Mouse (Mus musculus) cerebellum, adult 8-10 months (tissue): ENCODE measurements around the gene Trub1.

Source experiments
- DNase-seq: peaks from one replicate; pipeline ENCODE4 v3.0.0; 2022

Gene Trub1

DNA sequence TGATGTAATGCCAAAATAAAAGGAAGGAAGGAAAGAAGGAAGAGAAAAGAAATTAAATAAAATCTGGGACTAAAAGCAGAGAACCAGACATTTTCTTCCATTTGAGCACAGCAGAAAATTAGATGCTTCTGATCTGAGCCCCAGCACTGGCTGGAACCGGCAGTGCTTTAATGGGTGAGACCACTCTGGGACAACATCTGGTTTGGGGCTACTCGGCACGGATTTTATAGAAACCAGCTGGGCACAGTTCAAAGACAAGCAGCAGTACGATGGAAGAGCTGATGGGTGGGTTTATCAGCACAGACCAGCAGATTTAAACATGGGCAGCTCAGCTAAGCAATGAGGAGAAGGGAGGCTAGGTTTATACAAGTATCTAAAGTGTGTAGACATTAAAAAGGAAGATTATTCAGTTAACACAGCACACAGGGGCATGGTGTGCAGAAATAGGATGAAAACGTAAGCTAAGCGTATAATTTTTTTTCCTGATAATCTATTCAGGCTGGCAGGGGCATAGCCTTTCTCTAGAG lies 46.2 kb downstream of the Trub1 start:
- DNase-seq, result no peak

DNA sequence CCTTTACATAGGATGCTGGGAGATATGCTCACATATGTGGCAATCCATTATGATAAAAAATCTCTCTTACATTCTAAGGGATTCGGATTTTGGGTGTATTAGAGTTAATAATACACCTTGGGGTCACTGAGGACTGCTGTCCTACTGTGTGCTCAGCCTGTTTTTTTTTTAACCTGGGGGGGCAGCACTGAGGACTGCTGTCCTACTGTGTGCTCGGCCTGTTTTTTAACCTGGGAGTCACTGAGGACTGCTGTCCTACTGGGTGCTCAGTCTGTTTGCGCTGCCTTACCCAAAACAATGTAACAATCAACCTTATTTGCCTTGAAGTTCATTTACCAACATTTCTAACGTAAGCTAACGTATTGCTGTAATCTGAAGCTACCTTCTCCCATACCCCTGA lies 47.5 kb downstream of the Trub1 start:
- no peak for DNase-seq

DNA sequence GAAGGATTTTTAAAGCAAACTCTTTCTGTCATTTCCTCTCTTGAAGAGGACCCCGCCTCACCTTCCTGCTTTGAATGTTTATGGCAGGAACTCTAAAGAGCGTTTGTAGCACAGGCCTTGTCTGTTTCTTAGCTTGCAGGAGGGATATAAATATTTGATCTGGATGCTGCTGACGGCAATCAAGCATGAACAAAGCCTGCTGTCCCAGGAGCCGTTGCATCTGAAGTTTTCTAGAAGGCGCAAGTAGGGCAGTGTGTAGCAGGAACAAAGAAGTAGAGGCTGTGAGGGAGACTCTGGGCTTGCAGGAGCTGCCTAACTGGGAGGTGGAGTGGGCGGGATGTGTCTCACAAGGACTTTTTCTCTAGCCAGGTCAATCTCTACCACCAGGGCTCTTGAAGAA lies 50.4 kb downstream of the Trub1 start:
- no peak for DNase-seq

DNA sequence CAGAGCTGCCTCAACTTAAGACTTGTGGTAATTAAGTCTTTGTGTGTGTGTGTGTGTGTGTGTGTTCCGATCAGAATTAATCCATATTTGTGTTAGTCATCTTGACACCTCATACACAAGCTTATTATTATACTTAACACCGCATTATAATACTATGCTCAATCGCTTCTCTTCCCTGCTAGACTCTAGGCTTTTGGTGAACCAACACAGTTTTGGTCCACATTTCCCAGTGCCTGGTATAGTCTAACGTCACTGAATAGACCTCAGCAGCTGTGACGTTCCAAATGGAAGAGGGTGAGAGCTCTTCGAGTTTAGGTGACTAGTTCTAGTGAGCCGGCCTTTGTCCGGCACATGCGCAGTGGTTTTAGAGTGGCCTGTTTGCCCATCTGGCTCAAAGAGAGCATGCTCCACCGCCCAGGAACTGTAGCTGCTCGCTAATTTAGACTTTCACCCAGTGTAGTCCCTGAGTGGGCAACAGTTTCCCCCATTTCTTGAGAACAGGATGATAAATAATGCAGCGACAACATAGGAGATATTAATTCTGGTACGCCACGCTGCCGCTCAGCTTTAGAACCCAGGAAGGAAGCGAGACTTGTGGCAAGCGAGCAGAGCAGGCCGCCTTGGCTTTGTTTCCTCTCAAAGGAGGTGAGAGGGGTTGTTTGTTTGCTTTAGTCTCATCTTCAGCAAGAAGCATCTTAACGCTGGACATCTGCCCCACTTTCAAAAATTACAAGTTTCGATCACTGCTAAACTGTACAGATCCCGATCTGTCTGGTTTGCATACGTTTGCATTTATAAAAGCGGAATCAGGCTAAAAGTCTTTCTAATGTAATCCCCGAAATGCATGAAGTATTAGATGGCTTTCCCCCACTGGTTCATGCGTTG lies 52.6 kb downstream of the Trub1 start:
- no peak for DNase-seq

DNA sequence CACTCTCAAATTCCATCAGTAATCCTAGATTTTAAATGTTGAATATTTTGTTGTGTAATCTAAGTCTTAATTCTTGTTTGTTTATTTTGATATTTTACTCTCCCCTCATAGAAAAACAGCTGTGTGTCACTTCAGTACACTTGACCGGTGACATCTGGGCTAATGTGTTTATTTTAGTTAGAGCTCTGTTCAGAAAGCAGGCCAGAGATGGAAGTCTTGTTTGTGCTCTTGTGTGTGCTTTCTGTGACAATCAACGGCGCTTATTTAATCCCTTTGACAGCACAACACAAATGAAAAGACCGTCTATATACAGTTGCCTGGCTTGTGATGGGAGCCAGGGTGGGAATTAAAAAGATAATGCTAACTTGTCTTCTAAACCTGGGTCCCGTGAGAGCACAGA lies 53.9 kb downstream of the Trub1 start:
- DNase-seq, result no peak

DNA sequence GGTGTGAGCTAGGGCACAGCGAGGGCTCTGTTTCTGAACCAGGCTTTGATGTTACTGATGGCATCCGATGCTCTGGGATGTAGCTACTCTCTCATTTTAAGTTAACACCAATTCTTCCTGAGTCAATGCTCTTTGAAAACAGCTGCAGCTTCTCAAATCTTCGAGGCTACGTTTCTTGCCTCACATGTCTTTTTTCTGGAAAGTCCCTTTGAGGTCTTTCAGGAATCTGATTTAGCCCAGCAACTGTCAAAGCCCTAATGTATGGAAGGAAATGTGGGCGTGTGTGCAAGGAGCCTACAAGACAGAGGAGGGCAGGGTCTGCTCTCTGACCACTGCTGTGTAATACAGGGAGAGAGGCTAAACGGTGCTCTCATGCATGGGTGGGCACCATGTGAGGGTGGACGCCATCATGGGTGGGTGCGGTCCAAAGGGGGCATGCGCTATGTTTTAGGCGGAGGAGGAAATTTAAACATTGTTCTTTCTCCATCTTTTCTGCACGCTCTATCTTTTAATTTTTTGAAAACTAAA lies 55.6 kb downstream of the Trub1 start:
- DNase-seq, result no peak

DNA sequence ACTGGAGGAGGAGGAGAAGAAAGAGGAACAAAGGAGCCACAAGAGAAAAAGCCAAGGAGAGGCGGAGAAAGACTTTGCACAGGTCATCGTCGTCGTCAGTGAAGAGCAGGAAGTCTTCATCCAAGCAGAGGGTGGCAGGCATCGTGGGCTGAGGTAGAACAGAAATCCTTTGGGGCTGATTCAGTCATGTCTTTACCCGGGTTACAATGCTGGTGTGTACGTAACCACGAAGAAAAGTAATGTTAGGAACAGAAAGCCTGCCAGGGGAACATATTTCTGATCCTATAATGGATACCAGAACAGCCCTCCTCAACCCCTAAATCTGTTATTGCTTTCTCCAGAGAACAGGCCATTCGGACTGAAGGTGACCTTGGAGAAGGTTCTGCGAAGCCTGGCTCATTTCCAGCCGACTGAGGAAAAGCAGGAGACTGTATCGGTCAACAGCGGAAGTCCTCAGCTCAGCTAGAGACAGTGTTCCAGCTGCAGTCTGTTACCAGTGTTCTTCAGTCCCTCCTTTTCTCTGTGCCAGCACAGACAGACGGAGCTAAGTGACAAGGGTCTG lies 57.1 kb downstream of the Trub1 start:
- no peak for DNase-seq

DNA sequence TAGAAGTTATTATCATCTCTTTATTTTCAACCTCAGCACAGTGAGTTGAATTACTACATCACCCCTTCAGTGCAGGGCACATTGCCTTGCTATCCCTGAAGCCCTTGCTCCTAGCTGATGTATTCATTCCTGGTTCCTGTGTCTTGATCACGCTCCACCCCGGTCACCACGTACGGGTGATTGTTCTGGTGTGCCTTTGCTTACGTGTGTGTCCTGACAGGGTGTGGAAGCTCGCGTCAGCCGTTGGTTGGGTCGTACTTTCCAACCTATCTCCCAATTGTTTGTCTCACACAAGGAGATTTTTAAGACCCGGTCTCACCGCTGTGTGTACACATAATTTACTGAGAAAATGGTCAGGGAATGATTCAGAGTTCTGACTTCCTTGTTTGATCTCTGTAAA lies 58.1 kb downstream of the Trub1 start:
- DNase-seq, result no peak

DNA sequence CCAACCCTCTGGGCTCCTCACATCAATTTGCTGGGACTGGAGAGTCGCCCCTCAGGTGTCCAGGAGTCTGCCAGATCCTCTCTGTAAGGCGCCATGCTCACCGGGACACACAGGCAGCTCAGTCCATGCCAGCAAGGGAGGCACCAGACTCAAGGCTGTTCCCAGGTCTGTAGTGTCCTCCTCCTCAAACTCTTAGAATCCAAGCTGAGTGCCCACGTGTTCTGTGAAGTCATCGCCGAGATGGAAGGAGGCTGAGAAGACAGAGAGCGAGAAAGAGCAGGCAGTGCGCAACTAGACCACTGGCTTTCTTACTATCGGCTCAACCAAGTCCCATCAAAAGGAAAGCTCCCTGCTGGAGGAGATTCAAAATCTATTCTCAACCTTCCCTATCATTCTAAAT lies 60.4 kb downstream of the Trub1 start:
- no peak for DNase-seq

DNA sequence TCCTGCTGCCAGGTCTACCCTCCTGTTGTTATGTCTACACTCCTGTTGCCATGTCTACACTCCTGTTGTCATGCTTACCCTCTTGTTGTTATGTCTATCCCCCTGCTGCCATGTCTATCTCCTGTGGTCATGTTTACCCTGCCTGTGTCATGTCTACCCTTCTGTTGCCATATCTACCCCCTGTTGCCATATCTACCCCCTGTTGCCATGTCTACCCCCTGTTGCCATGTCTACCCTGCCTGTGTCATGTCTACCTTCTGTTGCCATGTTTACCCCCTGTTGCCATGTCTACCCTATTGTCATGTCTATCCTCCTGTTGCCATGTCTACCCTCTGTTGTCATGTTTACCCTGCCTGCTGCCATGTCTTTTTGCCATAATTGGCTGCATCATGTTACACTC lies 69.0 kb downstream of the Trub1 start:
- no peak for DNase-seq

DNA sequence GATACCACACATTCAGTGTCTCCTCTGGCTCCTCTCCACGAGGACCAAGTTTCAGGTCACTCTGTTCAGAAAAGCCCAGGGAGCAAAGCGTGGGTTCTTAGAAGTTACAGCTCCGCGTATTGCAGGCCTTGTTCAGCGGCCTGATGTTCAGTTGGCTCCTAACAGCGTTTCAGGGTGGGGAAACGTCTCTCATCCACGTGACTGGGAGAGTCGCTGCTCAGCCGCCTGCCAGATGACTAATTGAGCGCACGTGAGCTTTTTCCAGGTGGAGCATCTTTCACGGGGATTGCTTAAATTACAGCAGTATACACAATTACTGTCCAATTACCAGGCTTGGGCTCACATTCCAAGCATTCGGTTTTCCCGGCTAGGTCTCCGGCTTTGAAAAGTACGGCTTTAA lies 70.7 kb downstream of the Trub1 start:
- no peak for DNase-seq

DNA sequence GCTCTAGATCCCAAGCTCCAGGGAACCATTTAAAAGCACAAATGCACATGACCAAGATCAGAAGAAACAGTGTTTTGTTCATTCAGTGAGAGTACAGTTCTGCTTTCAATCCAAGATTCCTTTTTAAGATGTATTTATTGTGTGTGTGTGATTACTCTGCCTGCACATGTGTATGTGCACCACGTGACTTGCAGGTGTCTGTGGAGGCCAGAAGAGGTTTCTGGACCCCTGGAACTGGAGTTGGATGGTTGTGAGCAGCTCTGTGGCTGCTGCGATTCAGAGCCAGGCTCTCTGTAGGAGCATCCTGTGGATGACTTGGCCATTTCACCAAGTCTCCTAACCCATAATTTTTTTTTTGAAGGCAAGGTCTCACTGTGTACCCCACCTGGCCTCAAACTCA lies 73.0 kb downstream of the Trub1 start:
- DNase-seq, result no peak

DNA sequence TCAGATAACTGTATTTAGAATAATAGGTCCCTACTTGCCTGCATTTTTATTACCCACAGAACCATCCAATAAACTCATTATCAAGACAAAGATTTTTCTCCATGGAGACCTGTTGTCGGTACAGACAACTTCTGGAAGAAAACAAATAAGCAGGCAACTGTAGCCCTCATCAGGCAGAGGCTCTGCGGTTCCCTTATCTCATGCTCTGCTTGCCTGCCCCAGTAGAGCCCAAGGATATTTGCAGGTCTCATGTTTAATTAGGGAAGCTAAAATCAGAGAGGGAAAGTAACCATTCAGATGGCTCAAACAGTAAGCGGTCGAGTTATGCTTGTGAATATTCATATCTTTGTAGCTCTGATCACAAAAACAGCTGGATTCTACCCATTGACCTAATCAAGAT lies 77.5 kb downstream of the Trub1 start:
- DNase-seq, result no peak

DNA sequence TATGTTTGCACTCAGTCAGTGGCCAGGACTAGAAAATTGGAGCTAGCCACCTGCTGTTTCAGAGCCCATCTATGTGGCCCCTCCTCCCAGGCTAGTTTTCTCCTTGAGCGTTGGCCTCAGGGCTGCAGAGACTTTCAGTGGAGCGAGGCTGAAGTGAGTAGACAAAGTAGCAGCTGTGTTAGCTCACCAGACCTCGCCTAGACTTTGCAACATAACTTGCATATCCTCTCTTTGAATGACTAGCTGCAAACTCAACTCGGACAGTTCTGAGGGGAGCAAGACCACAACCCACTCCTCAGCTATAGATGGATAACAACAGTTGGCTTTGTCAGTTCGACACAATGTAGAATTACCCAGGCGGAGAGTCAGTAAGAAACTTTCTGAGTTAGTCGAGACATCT lies 81.5 kb downstream of the Trub1 start:
- no peak for DNase-seq

DNA sequence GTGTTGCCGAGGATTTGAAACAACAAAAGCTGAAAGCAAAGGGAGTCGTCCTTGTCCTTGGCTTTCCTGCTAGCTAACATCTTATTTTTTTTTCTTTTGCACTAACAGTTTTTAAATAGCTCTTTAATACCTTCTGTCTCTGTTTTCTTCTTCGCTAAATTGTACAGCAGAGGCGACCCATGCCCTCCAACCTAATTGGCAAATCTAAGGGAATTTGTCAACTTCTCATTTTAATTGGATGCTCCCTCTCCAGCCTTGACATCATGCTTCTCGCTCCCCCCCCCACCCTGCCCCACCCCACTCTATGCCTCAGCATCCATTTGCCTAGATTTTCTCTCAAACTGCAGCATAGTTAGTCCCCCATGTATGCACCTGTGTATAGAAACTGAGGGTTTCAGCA lies 83.8 kb downstream of the Trub1 start:
- no peak for DNase-seq

DNA sequence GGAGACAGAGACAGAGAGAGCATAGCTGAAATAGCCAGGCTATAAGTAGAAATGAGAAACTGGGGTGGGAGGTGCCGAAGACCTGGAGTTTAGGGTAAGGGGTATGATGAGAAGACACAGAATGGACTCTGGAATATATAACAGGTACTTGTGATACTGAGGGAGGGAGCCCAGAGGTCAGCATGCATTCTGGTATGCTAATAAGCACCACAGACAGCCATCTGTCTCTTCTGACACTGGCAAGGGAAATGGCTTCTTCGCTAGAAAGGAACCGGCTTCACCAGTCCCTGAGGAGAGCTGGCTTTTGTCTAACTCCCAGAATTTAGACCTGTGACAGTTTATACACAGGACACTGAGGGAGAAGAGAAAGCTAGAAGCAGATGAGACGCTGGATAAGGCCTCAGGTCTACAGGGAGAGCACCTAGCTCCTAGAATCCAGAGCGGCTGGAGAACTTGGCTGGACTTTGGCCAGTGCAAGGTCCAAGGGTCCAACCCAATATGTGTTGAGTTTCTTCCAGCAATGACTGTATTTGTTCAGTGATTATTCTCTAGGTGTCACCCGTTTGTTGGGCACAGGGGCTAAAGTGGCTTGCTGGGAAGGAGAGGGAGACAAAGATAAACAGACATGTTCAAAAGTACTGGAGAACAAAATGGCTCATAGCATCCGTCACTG lies 84.9 kb downstream of the Trub1 start:
- no peak for DNase-seq

DNA sequence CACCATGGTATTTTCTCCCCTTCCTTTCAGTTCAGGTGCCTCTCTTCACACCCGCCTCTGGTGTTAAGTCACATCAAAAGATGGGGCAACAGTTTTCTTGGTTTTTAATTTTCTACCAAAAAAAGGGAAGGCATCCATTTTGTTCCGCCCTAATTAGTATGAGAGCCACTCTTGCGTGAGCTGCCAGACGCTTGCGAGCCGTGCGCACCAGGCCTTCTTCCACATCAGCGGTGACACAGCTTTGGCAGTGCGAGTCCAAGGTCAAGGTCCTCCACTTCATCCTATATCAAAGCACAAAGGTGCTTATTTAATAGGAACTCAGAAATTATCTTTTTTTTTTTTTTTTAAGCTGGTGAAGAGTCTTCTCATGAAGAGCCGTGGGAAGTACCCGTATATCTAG lies 87.4 kb downstream of the Trub1 start:
- no peak for DNase-seq
